In the genomic region with DNA sequence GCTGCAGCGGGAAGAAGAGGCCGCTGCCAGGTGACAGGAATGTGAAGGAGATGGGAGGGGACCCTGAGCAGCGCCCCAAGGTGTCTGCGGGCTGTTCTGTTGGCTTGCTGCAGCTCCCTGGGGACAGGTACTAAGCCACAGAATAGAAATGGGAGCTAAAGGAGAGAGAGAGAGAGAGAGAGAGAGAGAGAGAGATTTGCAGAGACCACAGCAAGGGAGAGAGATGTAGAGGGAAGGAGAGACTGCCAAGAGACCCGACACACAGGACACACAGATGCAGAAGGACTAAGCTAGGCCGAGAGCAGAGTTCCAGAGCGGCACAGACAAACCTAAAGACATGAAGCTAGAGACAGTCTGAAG, we compare ENCODE assay signal across 9 mouse cellular contexts. TPM values are rescaled to one million over a fixed set of nuclear protein-coding genes. Genes with fewer than 3 reads are reported as not detected.
DNase-seq lines count a peak whose midpoint lies in the region; ATAC-seq lines count a peak whose summit lies in the region.
"Had no signal": no experiment of that assay in that cellular context is flagged by ENCODE, and none has a peak within 500 bp of the region (broad histone marks: within the 10 kb centered on the region; RNA-seq: fewer than 3 reads in every experiment).

No protein-coding gene starts in this region.

- no peak for DNase-seq in liver, embryonic 11.5 days (ENCODE audit: low spot score)
- no peak for DNase-seq in liver
- DNase-seq in thymus, postnatal 14 days: no peak
- no peak for DNase-seq in adrenal gland, adult 8-10 months
- no peak for DNase-seq in ovary, postnatal 36 days (ENCODE audit: low spot score)

- peak overlapping the region; percentile 1; the same call in 1 of the 2 replicates for H3K9ac ChIP-seq in liver, embryonic 11.5 days (ENCODE audit: low read depth, low read length)
- H3K9ac ChIP-seq in embryonic facial prominence, embryonic 15.5 days: peak overlapping the region; percentile 55
- peak overlapping the region; percentile 69 for H3K9ac ChIP-seq in intestine, embryonic 16.5 days (ENCODE audit: low read depth, low read length)
- H3K9ac ChIP-seq in neural tube, embryonic 13.5 days: peak overlapping the region; percentile 81

- peaks cover 3% of the 10 kb centered on the region for H3K36me3 ChIP-seq in liver, embryonic 11.5 days (ENCODE audit: control insufficient read depth, insufficient read depth, low read length)
- no peaks in the 10 kb centered on the region for H3K36me3 ChIP-seq in embryonic facial prominence, embryonic 15.5 days
- no peaks in the 10 kb centered on the region for H3K36me3 ChIP-seq in intestine, embryonic 16.5 days (ENCODE audit: control insufficient read depth, insufficient read depth, low read length)
- no peaks in the 10 kb centered on the region for H3K36me3 ChIP-seq in neural tube, embryonic 13.5 days

- 4% methylated on average over 7 of the region's 7 CpGs for WGBS in liver, embryonic 11.5 days
- 2% methylated on average over 7 of the region's 7 CpGs for WGBS in embryonic facial prominence, embryonic 15.5 days
- 3% methylated on average over 7 of the region's 7 CpGs for WGBS in intestine, embryonic 16.5 days
- WGBS in neural tube, embryonic 13.5 days: 7% methylated on average over 7 of the region's 7 CpGs

- H3K9me3 ChIP-seq in liver, embryonic 11.5 days (ENCODE audit: control insufficient read depth, low read length): no peaks in the 10 kb centered on the region
- no peaks in the 10 kb centered on the region for H3K9me3 ChIP-seq in embryonic facial prominence, embryonic 15.5 days (replicated peaks)
- H3K9me3 ChIP-seq in intestine, embryonic 16.5 days (ENCODE audit: control insufficient read depth, low read length): no peaks in the 10 kb centered on the region
- no peaks in the 10 kb centered on the region for H3K9me3 ChIP-seq in neural tube, embryonic 13.5 days

- H3K4me3 ChIP-seq in liver, embryonic 11.5 days (ENCODE audit: low read depth, low read length): peak overlapping the region; percentile 45
- peak overlapping the region; percentile 51 for H3K4me3 ChIP-seq in embryonic facial prominence, embryonic 15.5 days (replicated peaks)
- H3K4me3 ChIP-seq in intestine, embryonic 16.5 days (ENCODE audit: low read length): peak overlapping the region; percentile 62
- peak overlapping the region; percentile 42 for H3K4me3 ChIP-seq in neural tube, embryonic 13.5 days

- H3K27ac ChIP-seq in liver, embryonic 11.5 days (ENCODE audit: low read depth, low read length): no peak overlapping the region
- H3K27ac ChIP-seq in embryonic facial prominence, embryonic 15.5 days (replicated peaks): no peak overlapping the region
- H3K27ac ChIP-seq in intestine, embryonic 16.5 days (ENCODE audit: low read length): no peak overlapping the region
- H3K27ac ChIP-seq in neural tube, embryonic 13.5 days (replicated peaks): peak overlapping the region; percentile 99

- ATAC-seq in liver, embryonic 11.5 days (replicated peaks; ENCODE audit: low FRiP score): no peak
- no peak for ATAC-seq in embryonic facial prominence, embryonic 15.5 days (ENCODE audit: insufficient number of reproducible peaks, low FRiP score, low TSS enrichment, low read depth)
- no peak for ATAC-seq in intestine, embryonic 16.5 days
- ATAC-seq in neural tube, embryonic 13.5 days (ENCODE audit: low read depth): no peak

- H3K4me1 ChIP-seq in liver, embryonic 11.5 days (replicated peaks; ENCODE audit: control insufficient read depth, insufficient read depth, low read length): peaks cover 67% of the 10 kb centered on the region
- peaks cover 95% of the 10 kb centered on the region for H3K4me1 ChIP-seq in embryonic facial prominence, embryonic 15.5 days
- H3K4me1 ChIP-seq in intestine, embryonic 16.5 days (ENCODE audit: control insufficient read depth, insufficient read depth, low read length): peaks cover 72% of the 10 kb centered on the region
- peaks cover 96% of the 10 kb centered on the region for H3K4me1 ChIP-seq in neural tube, embryonic 13.5 days (replicated peaks)

- peaks cover 71% of the 10 kb centered on the region for H3K27me3 ChIP-seq in liver, embryonic 11.5 days (replicated peaks; ENCODE audit: control insufficient read depth, insufficient read depth, low read length)
- peaks cover 81% of the 10 kb centered on the region for H3K27me3 ChIP-seq in embryonic facial prominence, embryonic 15.5 days
- H3K27me3 ChIP-seq in intestine, embryonic 16.5 days (replicated peaks; ENCODE audit: control insufficient read depth, insufficient read depth, low read length): peaks cover 76% of the 10 kb centered on the region
- peaks cover 48% of the 10 kb centered on the region for H3K27me3 ChIP-seq in neural tube, embryonic 13.5 days

- H3K4me2 ChIP-seq in liver, embryonic 11.5 days: peak overlapping the region; percentile 82
- H3K4me2 ChIP-seq in embryonic facial prominence, embryonic 15.5 days (replicated peaks): peak overlapping the region; percentile 96
- H3K4me2 ChIP-seq in intestine, embryonic 16.5 days (ENCODE audit: low read depth, low read length): peak overlapping the region; percentile 98
- peak overlapping the region; percentile 83 for H3K4me2 ChIP-seq in neural tube, embryonic 13.5 days

RNA-seq across cellular contexts. Expression of gene Ndufa4l2, which starts 2.5 kb away (rescaled TPM):
- 34.2 TPM in 2 replicates for polyA plus RNA-seq in liver, embryonic 11.5 days (2014; fragmentation: Nextera tagmentation; extraction: Ambion mirVana)
- polyA plus RNA-seq in embryonic facial prominence, embryonic 15.5 days (2015; fragmentation: Nextera tagmentation; extraction: Ambion mirVana): 272 and 311 TPM in 2 replicates
- polyA plus RNA-seq in intestine, embryonic 16.5 days (2015; fragmentation: Nextera tagmentation; extraction: Ambion mirVana): 64.5 and 64.6 TPM in 2 replicates
- 10.1 and 10.6 TPM in 2 replicates for polyA plus RNA-seq in neural tube, embryonic 13.5 days (2015; fragmentation: Nextera tagmentation; extraction: Ambion mirVana)
- 10 to 100 TPM; 42.4 to 64.4 (median 50.7) TPM for total RNA-seq in adrenal gland, adult 8-10 months (2022)
- total RNA-seq: neutrophil, adult 5-6 weeks had no signal

RNA-seq across cellular contexts. Expression of gene Shmt2, which starts 10.0 kb away (rescaled TPM):
- polyA plus RNA-seq in liver, embryonic 11.5 days (2014; fragmentation: Nextera tagmentation; extraction: Ambion mirVana): 261 and 286 TPM in 2 replicates
- 106 and 116 TPM in 2 replicates for polyA plus RNA-seq in embryonic facial prominence, embryonic 15.5 days (2015; fragmentation: Nextera tagmentation; extraction: Ambion mirVana)
- polyA plus RNA-seq in intestine, embryonic 16.5 days (2015; fragmentation: Nextera tagmentation; extraction: Ambion mirVana): 146 and 170 TPM in 2 replicates
- 52.4 and 53.0 TPM in 2 replicates for polyA plus RNA-seq in neural tube, embryonic 13.5 days (2015; fragmentation: Nextera tagmentation; extraction: Ambion mirVana)
- total RNA-seq in adrenal gland, adult 8-10 months (2022): 10 to 100 TPM; 45.3 to 56.0 (median 49.8) TPM

RNA-seq across cellular contexts. Expression of gene Stac3, which starts 10.8 kb away (rescaled TPM):
- 0.32 and 0.39 TPM in 2 replicates for polyA plus RNA-seq in liver, embryonic 11.5 days (2014; fragmentation: Nextera tagmentation; extraction: Ambion mirVana)
- 22.7 and 26.0 TPM in 2 replicates for polyA plus RNA-seq in embryonic facial prominence, embryonic 15.5 days (2015; fragmentation: Nextera tagmentation; extraction: Ambion mirVana)
- 0.32 and 0.67 TPM in 2 replicates for polyA plus RNA-seq in intestine, embryonic 16.5 days (2015; fragmentation: Nextera tagmentation; extraction: Ambion mirVana)
- 2.4 and 3.2 TPM in 2 replicates for polyA plus RNA-seq in neural tube, embryonic 13.5 days (2015; fragmentation: Nextera tagmentation; extraction: Ambion mirVana)
- total RNA-seq in adrenal gland, adult 8-10 months (2022): 1 to 10 TPM in 3 of 4 experiments, under 1 TPM in 1; 0.87 to 4.6 (median 3.7) TPM

RNA-seq across cellular contexts. Expression of gene Nxph4, which starts 22.1 kb away (rescaled TPM):
- 0.56 TPM in 1 of 2 replicates, not detected in the other for polyA plus RNA-seq in liver, embryonic 11.5 days (2014; fragmentation: Nextera tagmentation; extraction: Ambion mirVana)
- 8.0 and 9.2 TPM in 2 replicates for polyA plus RNA-seq in embryonic facial prominence, embryonic 15.5 days (2015; fragmentation: Nextera tagmentation; extraction: Ambion mirVana)
- 4.3 and 4.4 TPM in 2 replicates for polyA plus RNA-seq in intestine, embryonic 16.5 days (2015; fragmentation: Nextera tagmentation; extraction: Ambion mirVana)
- 128 and 133 TPM in 2 replicates for polyA plus RNA-seq in neural tube, embryonic 13.5 days (2015; fragmentation: Nextera tagmentation; extraction: Ambion mirVana)
- 10 to 100 TPM in 3 of 4 experiments, 1 to 10 TPM in 1; 8.3 to 16.8 (median 13.2) TPM for total RNA-seq in adrenal gland, adult 8-10 months (2022)
- total RNA-seq: neutrophil, adult 5-6 weeks had no signal

Comparison
In these comparisons a context has a peak if more than half of its experiments do, and no peak if none do; other contexts are left out.
1. H3K9ac ChIP-seq: peak in every context shown above with its lines; median percentile 81 in neural tube, embryonic 13.5 days; 69 in intestine, embryonic 16.5 days; 55 in embryonic facial prominence, embryonic 15.5 days; 1 in liver, embryonic 11.5 days.